Mouse (Mus musculus) heart, embryonic 15.5 days (tissue): ENCODE data around the gene Tcn2. TPM values are rescaled to one million over a fixed set of nuclear protein-coding genes. Genes with fewer than 3 reads are reported as not detected.

Source experiments
- ATAC-seq: fragments of 200-750 bp; cut with Nextera tagmentation; replicated peaks from 2 replicates; pipeline ENCODE4 v1.8.0; 2017; ENCODE audit warnings: low read depth, moderate TSS enrichment; ENCODE audit not compliant: insufficient number of reproducible peaks, insufficient read depth, low FRiP score
- H3K27ac ChIP-seq: fragments of 300-500 bp; sonication (generic); 2 replicates; pipeline ENCODE4 v1.5.1; 2015; ENCODE audit warnings: mild to moderate bottlenecking, inconsistent platforms
- H3K27me3 ChIP-seq: fragments of 300-500 bp; sonication (generic); 2 replicates; pipeline ENCODE4 v1.6.1; 2015; ENCODE audit warnings: inconsistent platforms
- H3K36me3 ChIP-seq: fragments of 300-500 bp; sonication (generic); 2 replicates; pipeline ENCODE4 v1.6.1; 2015; ENCODE audit warnings: mild to moderate bottlenecking, inconsistent platforms
- H3K4me1 ChIP-seq: fragments of 300-500 bp; sonication (generic); replicated peaks from 2 replicates; pipeline ENCODE4 v1.6.1; 2015; ENCODE audit warnings: inconsistent platforms
- H3K4me2 ChIP-seq: fragments of 300-500 bp; sonication (generic); 2 replicates; pipeline ENCODE4 v1.6.1; 2015; ENCODE audit warnings: inconsistent platforms, mild to moderate bottlenecking, moderate library complexity
- H3K4me3 ChIP-seq: fragments of 300-500 bp; sonication (generic); 2 replicates; pipeline ENCODE4 v1.5.1; 2015; ENCODE audit warnings: mild to moderate bottlenecking, inconsistent platforms
- H3K9ac ChIP-seq: fragments of 300-500 bp; sonication (generic); 2 replicates; pipeline ENCODE4 v1.6.1; 2015; ENCODE audit warnings: mild to moderate bottlenecking, inconsistent platforms
- H3K9me3 ChIP-seq: fragments of 300-500 bp; sonication (generic); replicated peaks from 2 replicates; pipeline ENCODE4 v1.6.1; 2016; ENCODE audit warnings: inconsistent platforms
- WGBS: fragments of 180-500 bp; shearing (Covaris S2); methylation state at CpG from one replicate; pipeline ENCODE4 v1.1.7; 2015; ENCODE audit warnings: mixed read lengths; 5-methylcytosine and 5-hydroxymethylcytosine counted together
- polyA plus RNA-seq: library from polyadenylated mRNA; unstranded; fragments of >200 nt; fragmentation: Nextera tagmentation; extraction: Ambion mirVana; gene quantifications from 2 replicates; pipeline ENCODE4 v1.2.1, GENCODE M21; 2015

Gene Tcn2
- polyA plus RNA-seq, 1 experiment from 2014 or later: 64.0 TPM

DNA sequence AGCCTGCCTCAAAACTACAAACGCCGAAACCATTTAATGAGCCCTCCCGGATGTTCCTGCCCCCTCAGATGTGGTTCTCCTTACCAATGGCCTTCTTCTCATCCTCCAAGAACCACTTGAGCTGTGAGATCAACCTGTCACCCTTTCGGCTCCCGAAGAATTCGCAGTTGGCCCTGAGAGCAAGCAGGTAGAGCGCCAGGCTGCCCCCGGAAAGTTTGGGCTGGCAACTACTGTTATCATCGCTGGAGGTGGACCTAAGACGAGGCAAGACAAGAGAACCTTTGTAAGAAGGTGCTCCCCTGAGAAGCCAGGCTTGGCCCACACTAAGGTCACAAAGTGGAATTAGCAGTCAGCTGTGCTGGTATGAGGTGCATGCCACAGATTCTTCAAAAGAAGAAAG, 6.0 kb downstream of the Tcn2 start:
- H3K27me3 ChIP-seq: no peaks in the 10 kb centered on the region
- peaks cover 38% of the 10 kb centered on the region for H3K36me3 ChIP-seq
- H3K4me2 ChIP-seq: no peak overlapping the region
- ATAC-seq: no peak
- no peaks in the 10 kb centered on the region for H3K9me3 ChIP-seq
- peaks cover 9% of the 10 kb centered on the region for H3K4me1 ChIP-seq
- no peak overlapping the region for H3K27ac ChIP-seq
- no peak overlapping the region for H3K9ac ChIP-seq
- 87% methylated on average over 10 of the region's 10 CpGs for WGBS
- H3K4me3 ChIP-seq: no peak overlapping the region

GRCm38 (mm10) chr11:3922731-3923130, 9.2 kb downstream of the Tcn2 start:
- Histone ChIP-seq H3K27me3 (no peaks in the 10 kb centered on the region), H3K4me3 (no peak overlapping the region), H3K4me1 (0 out of 2 replicates have a peak, but pooled peaks cover 2% of the 10 kb centered on the region), H3K9ac (no peak overlapping the region), H3K36me3 (peaks cover 38% of the 10 kb centered on the region), H3K4me2 (no peak overlapping the region), H3K9me3 (no peaks in the 10 kb centered on the region), H3K27ac (no peak overlapping the region)
- 95% methylated on average over 6 of the region's 6 CpGs for whole genome bisulfite sequencing
- ATAC-seq: no peak

DNA sequence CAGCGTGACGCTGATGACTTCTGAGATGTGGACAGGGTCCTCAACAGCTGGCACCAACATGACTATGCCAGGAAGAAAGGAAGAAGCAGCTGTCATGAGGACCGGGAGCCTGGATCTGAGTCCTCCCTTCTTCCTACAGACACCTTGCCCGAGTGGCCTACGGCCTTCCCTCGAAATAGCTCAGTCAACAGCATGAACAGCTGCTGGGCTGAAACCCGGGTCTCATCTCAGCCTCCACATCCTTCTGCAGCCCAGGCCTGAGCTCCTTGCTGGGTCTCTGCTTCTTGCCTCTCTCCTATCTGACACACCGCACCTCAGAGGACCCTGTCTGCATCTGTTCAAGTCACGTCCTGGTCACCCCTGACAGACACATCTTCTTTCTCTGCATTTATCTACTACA, 9.8 kb downstream of the Tcn2 start:
- H3K9ac ChIP-seq: no peak overlapping the region
- no peaks in the 10 kb centered on the region for H3K27me3 ChIP-seq
- H3K4me1 ChIP-seq: 0 out of 2 replicates have a peak, but pooled peaks cover 2% of the 10 kb centered on the region
- H3K4me3 ChIP-seq: no peak overlapping the region
- ATAC-seq: no peak
- H3K4me2 ChIP-seq: no peak overlapping the region
- peaks cover 38% of the 10 kb centered on the region for H3K36me3 ChIP-seq
- 92% methylated on average over 9 of the region's 9 CpGs for WGBS
- H3K27ac ChIP-seq: no peak overlapping the region
- no peaks in the 10 kb centered on the region for H3K9me3 ChIP-seq

DNA sequence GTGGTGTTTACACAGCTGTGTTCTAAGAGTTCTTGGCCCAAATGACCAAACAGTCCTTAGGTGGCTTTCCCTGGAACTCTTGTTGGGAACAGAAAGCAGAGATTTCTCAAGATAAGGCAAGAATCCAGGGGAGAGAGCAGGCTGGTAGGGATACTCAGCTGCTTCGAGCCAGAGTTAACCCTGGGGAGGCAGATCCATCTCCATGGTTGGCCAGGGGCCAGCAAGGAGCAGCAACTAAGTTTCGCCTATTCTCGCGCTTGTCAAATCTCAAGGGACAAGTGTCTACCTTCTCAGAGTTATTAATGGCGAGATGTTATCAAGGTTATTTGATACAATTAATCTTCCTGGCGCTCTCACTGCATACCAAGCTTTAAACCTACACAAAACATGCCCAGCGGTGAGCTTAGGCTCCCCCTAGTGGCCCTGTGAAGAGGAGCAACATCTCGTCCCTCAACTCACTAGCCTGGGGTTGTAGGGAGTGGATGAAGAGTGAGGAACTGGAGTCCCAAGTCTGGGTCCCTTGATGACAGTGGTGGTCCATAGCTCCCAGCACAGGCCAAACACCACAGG, 10.6 kb downstream of the Tcn2 start:
- ATAC-seq: 0 out of 2 replicates have a peak, but pooled peaks have one; percentile 37

DNA sequence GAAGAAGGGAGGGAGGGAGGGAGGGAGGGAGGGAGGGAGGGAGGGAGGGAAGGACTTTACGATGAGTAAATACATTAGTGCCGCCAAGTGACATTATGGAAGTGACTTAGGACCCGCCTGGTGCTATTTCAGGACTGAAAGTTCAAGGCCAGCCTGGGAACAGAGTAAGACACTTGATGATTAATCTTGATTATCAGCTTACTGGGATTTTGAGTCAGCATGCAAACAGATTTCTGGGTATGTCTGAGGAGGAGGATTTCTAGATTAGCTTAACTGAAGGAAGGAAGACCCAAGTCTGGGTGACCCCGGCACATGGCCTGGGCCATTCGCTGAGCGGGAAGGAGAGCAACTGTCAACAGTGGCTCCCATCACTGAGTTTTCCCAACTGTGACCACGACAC, 11.5 kb downstream of the Tcn2 start:
- Histone ChIP-seq H3K9me3 (no peaks in the 10 kb centered on the region), H3K9ac (no peak overlapping the region), H3K4me3 (no peak overlapping the region), H3K4me2 (no peak overlapping the region), H3K27ac (no peak overlapping the region), H3K4me1 (peaks cover 7% of the 10 kb centered on the region), H3K36me3 (peaks cover 32% of the 10 kb centered on the region), H3K27me3 (no peaks in the 10 kb centered on the region)
- WGBS: 83% methylated on average over 7 of the region's 7 CpGs
- ATAC-seq: no peak

More for the DNA sequence above, 10.6 kb downstream of the Tcn2 start:
- WGBS: 20% methylated on average over 8 of the region's 8 CpGs
- H3K4me1 ChIP-seq: 0 out of 2 replicates have a peak, but pooled peaks cover 2% of the 10 kb centered on the region
- no peak overlapping the region for H3K27ac ChIP-seq
- no peak overlapping the region for H3K9ac ChIP-seq
- H3K36me3 ChIP-seq: peaks cover 32% of the 10 kb centered on the region
- no peaks in the 10 kb centered on the region for H3K27me3 ChIP-seq
- H3K9me3 ChIP-seq: no peaks in the 10 kb centered on the region
- H3K4me3 ChIP-seq: no peak overlapping the region
- no peak overlapping the region for H3K4me2 ChIP-seq

GRCm38 (mm10) chr11:3918738-3919137, 13.2 kb downstream of the Tcn2 start:
- H3K4me3 ChIP-seq: no peak overlapping the region
- no peak overlapping the region for H3K9ac ChIP-seq
- no peaks in the 10 kb centered on the region for H3K27me3 ChIP-seq
- no peak overlapping the region for H3K4me2 ChIP-seq
- WGBS: 57% methylated on average over 1 of the region's 1 CpGs
- no peaks in the 10 kb centered on the region for H3K9me3 ChIP-seq
- peaks cover 12% of the 10 kb centered on the region for H3K4me1 ChIP-seq
- no peak for ATAC-seq
- H3K36me3 ChIP-seq: peaks cover 18% of the 10 kb centered on the region
- no peak overlapping the region for H3K27ac ChIP-seq

GRCm38 (mm10) chr11:3914109-3914840, 17.7 kb downstream of the Tcn2 start, which contains the start of gene Slc35e4:
Gene Slc35e4 (minus strand): TSS chr11:3914664.
- WGBS: under 1% methylated on average over 28 of the region's 28 CpGs
- Histone ChIP-seq H3K27me3 (no peaks in the 10 kb centered on the region), H3K4me1 (peaks cover 42% of the 10 kb centered on the region), H3K27ac (peak within 1 kb of the TSS; percentile 50), H3K4me2 (peak within 1 kb of the TSS; percentile 91), H3K9ac (peak within 1 kb of the TSS; percentile 57), H3K4me3 (peak within 1 kb of the TSS; percentile 57), H3K9me3 (no peaks in the 10 kb centered on the region), H3K36me3 (0 out of 2 replicates have a peak, but pooled peaks cover 3% of the 10 kb centered on the region)
- peak; percentile 61 for ATAC-seq

DNA sequence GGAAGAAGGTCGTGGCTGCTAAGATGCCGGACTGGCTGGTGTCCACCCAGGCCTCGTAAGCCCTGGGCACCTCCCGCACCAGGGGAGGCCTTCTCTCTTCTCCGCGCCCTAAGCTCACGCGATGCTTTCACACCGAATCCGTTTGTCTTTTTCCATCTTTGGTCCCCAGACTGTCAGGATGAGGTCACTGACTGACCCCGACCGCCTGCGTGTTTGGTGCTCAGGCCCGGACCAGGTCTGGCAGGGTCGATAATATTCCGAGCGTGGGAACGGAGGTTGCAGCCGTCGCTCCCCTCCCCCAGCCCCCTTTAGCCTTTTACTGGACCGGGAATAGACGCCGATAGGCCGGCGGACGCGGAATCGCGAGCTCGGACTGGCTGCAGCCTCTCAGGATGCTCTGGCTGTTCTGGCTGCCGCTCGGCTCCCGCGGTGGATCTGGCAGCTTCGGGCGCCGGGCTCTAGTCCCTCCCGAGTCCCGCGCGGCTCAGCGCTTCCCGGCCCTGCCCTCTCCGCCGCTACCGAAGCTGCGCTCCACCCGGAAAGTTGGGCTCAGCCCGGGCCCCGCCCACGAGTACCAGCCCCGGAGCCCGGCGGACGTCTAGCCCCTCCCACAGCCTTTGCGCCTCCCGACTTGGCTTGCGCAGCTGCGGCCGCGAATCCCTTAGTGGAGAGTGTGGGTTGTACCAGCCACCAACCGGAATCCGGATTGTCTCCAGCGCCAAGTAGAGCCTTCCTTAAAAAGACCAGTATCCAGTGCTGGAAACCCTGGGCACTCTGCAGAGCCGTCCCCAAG, 18.4 kb downstream of the Tcn2 start:
- H3K27me3 ChIP-seq: no peaks in the 10 kb centered on the region
- no peaks in the 10 kb centered on the region for H3K9me3 ChIP-seq
- WGBS: under 1% methylated on average over 65 of the region's 65 CpGs
- 0 out of 2 replicates have a peak, but pooled peaks cover 3% of the 10 kb centered on the region for H3K36me3 ChIP-seq
- H3K9ac ChIP-seq: peak overlapping the region; percentile 57
- peak overlapping the region; percentile 57 for H3K4me3 ChIP-seq
- peaks cover 42% of the 10 kb centered on the region for H3K4me1 ChIP-seq
- ATAC-seq: peak; percentile 82
- H3K27ac ChIP-seq: peak overlapping the region; percentile 50
- H3K4me2 ChIP-seq: peak overlapping the region; percentile 91

DNA sequence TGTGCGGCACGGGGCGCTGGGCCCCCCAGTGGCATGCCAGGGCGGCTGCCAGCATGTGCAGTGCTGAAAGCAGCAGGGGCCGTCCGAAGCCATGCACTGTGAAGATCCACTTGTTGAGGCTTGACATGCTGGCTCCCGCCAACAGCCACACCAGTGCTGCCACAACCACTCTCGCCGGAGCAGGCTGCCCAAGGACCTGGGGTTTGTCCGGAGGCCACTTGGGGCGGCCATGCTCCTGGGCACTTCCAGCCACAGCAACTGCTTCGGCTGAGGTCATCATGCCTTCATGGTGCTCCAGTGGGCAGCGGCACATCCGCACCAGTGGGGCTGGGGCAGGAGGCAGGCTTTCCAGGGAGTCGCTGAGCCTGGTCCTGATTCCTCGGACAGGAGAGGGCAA, 19.1 kb downstream of the Tcn2 start:
- peak overlapping the region; percentile 57 for H3K4me3 ChIP-seq
- WGBS: 3% methylated on average over 16 of the region's 16 CpGs
- 0 out of 2 replicates have a peak, but pooled peaks cover 3% of the 10 kb centered on the region for H3K36me3 ChIP-seq
- no peaks in the 10 kb centered on the region for H3K27me3 ChIP-seq
- peak overlapping the region; percentile 91 for H3K4me2 ChIP-seq
- no peaks in the 10 kb centered on the region for H3K9me3 ChIP-seq
- peaks cover 42% of the 10 kb centered on the region for H3K4me1 ChIP-seq
- H3K27ac ChIP-seq: 0 out of 2 replicates have a peak overlapping the region, but pooled peaks have one; percentile 50
- peak; percentile 1 for ATAC-seq
- peak overlapping the region; percentile 57 for H3K9ac ChIP-seq

- peak; percentile 1; the same call in 1 of the 2 replicates for ATAC-seq
- no peaks in the 10 kb centered on the region for H3K9me3 ChIP-seq
- peak overlapping the region; percentile 57 for H3K4me3 ChIP-seq
- H3K4me2 ChIP-seq: peak overlapping the region; percentile 91
- 23% methylated on average over 19 of the region's 19 CpGs for WGBS
- no peaks in the 10 kb centered on the region for H3K27me3 ChIP-seq
- H3K36me3 ChIP-seq: peaks cover 2% of the 10 kb centered on the region; the same call in 1 of the 2 replicates
- H3K9ac ChIP-seq: peak overlapping the region; percentile 57
- peak overlapping the region; percentile 43 for H3K27ac ChIP-seq
- peaks cover 42% of the 10 kb centered on the region for H3K4me1 ChIP-seq
Measured at GRCm38 (mm10) chr11:3912100-3912874, 19.7 kb downstream of the Tcn2 start.
